Mouse (Mus musculus): ENCODE results near the gene Asdurf. TPM values are rescaled to one million over a fixed set of nuclear protein-coding genes. Genes with fewer than 3 reads are reported as not detected.
"Not testable (repeated sequence)": the region's sequence is repeated elsewhere in the genome, so short reads cannot be mapped to it uniquely, and the experiment has no call there.

Asdurf gene
- 15.4 TPM in 1 of 2 replicates, not detected in the other for polyA plus RNA-seq (2012; ENCODE audit: insufficient read depth, insufficient read length, missing spikeins)

- TF ChIP-seq POLR2A (IDR thresholded peaks at IDR 0.05; ENCODE audit: borderline replicate concordance, low read depth, low read length), result no peak
- no peak for TF ChIP-seq CTCF (IDR thresholded peaks at IDR 0.05; ENCODE audit: low read depth, low read length)
- Histone ChIP-seq H3K4me1 (ENCODE audit: control insufficient read depth, insufficient read depth, low read length) (no peaks in the 10 kb centered on the region), H3K27ac (ENCODE audit: insufficient read depth, low read depth, low read length) (peak within 1 kb of the TSS; percentile 51), H3K4me3 (ENCODE audit: insufficient read depth, low read length) (peak within 1 kb of the TSS; percentile 71)
These were observed at the start of gene Asdurf, which contains the start of the genes Gm28551 and Asnsd1 for GRCm38 (mm10) chr1:53352327-53353261. TSS of gene Asdurf (minus strand) at chr1:53352619. TSS of gene Gm28551 (minus strand) at chr1:53352667. TSS of gene Asnsd1 (minus strand) at chr1:53352752.

GRCm38 (mm10) chr1:53393936-53394760, 41.7 kb upstream of the Asdurf start:
- not testable (repeated sequence) for H3K4me1 ChIP-seq (ENCODE audit: control insufficient read depth, insufficient read depth, low read length); H3K27ac ChIP-seq (ENCODE audit: insufficient read depth, low read depth, low read length); H3K4me3 ChIP-seq (ENCODE audit: insufficient read depth, low read length)

DNA sequence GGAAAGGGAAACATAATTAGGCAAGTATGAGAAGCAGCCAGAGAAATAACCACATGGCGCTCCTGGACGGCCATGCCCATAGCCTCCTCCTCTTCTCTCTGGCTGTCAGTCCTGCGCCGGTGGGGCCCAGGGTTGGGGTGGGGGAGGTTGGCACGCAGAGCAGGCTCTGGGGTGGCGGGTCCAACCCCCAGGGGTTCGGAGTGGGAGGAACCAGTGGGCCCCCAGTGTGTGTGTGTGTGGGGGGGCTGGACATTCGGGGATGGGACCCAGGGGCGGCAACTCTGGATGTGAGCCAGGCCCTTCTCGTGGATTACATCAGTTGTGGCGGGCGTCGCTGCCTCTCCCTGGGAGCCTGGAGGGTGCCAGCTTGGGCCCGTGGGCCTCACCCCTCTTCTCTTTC, 36.3 kb upstream of the Asdurf start:
- Histone ChIP-seq H3K4me1 (ENCODE audit: control insufficient read depth, insufficient read depth, low read length) (no peaks in the 10 kb centered on the region), H3K4me3 (ENCODE audit: insufficient read depth, low read length) (no peak overlapping the region), H3K27ac (ENCODE audit: insufficient read depth, low read depth, low read length) (no peak overlapping the region)
- TF ChIP-seq CTCF (IDR thresholded peaks at IDR 0.05; ENCODE audit: low read depth, low read length), result no peak

GRCm38 (mm10) chr1:53384085-53384688, 31.8 kb upstream of the Asdurf start:
- H3K4me3 ChIP-seq (ENCODE audit: insufficient read depth, low read length), result no peak overlapping the region
- H3K27ac ChIP-seq (ENCODE audit: insufficient read depth, low read depth, low read length), result no peak overlapping the region
- TF ChIP-seq POLR2A (IDR thresholded peaks at IDR 0.05; ENCODE audit: borderline replicate concordance, low read depth, low read length), result no peak
- no peak for TF ChIP-seq CTCF (IDR thresholded peaks at IDR 0.05; ENCODE audit: low read depth, low read length)

GRCm38 (mm10) chr1:53377731-53378130, 25.3 kb upstream of the Asdurf start:
- TF ChIP-seq POLR2A (IDR thresholded peaks at IDR 0.05; ENCODE audit: borderline replicate concordance, low read depth, low read length) (no peak), CTCF (IDR thresholded peaks at IDR 0.05; ENCODE audit: low read depth, low read length) (no peak)
- H3K27ac ChIP-seq (ENCODE audit: insufficient read depth, low read depth, low read length), result no peak overlapping the region
- H3K4me1 ChIP-seq (ENCODE audit: control insufficient read depth, insufficient read depth, low read length), result no peaks in the 10 kb centered on the region
- no peak overlapping the region for H3K4me3 ChIP-seq (ENCODE audit: insufficient read depth, low read length)

More at GRCm38 (mm10) chr1:53384085-53384688, 31.8 kb upstream of the Asdurf start:
- no peaks in the 10 kb centered on the region for H3K4me1 ChIP-seq (ENCODE audit: control insufficient read depth, insufficient read depth, low read length)

GRCm38 (mm10) chr1:53375965-53376364, 23.5 kb upstream of the Asdurf start:
- H3K27ac ChIP-seq (ENCODE audit: insufficient read depth, low read depth, low read length); H3K4me1 ChIP-seq (ENCODE audit: control insufficient read depth, insufficient read depth, low read length); H3K4me3 ChIP-seq (ENCODE audit: insufficient read depth, low read length): not testable (repeated sequence)

DNA sequence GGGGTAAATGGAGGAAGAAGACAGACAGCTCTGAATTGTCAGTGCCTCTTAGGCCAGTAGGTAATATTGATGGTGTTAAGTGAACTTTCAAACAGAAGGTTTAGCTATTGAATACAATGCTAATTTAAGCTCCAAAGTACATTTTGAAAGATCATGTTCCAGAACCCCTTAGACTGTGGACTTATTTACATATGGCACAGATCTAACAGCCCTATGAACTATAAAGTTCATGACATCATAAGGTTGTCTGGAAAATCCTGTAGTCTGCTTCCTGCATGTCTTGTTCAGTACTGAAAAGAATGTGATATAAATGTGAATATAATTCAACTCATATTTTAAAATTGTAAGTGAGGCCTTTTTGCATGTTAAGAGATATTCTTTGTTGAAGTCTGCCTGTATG, 6.6 kb upstream of the Asdurf start:
- no peak overlapping the region for H3K27ac ChIP-seq (ENCODE audit: insufficient read depth, low read depth, low read length)
- no peaks in the 10 kb centered on the region for H3K4me1 ChIP-seq (ENCODE audit: control insufficient read depth, insufficient read depth, low read length)
- H3K4me3 ChIP-seq (ENCODE audit: insufficient read depth, low read length), result no peak overlapping the region
- TF ChIP-seq POLR2A (IDR thresholded peaks at IDR 0.05; ENCODE audit: borderline replicate concordance, low read depth, low read length), result no peak
- TF ChIP-seq CTCF (IDR thresholded peaks at IDR 0.05; ENCODE audit: low read depth, low read length), result no peak

- no peak for TF ChIP-seq POLR2A (IDR thresholded peaks at IDR 0.05; ENCODE audit: borderline replicate concordance, low read depth, low read length)
- no peak for TF ChIP-seq CTCF (IDR thresholded peaks at IDR 0.05; ENCODE audit: low read depth, low read length)
- no peak overlapping the region for H3K4me3 ChIP-seq (ENCODE audit: insufficient read depth, low read length)
- no peak overlapping the region for H3K27ac ChIP-seq (ENCODE audit: insufficient read depth, low read depth, low read length)
- H3K4me1 ChIP-seq (ENCODE audit: control insufficient read depth, insufficient read depth, low read length), result no peaks in the 10 kb centered on the region
These were observed 11.3 kb downstream of the Asdurf start for GRCm38 (mm10) chr1:53341071-53341470.

DNA sequence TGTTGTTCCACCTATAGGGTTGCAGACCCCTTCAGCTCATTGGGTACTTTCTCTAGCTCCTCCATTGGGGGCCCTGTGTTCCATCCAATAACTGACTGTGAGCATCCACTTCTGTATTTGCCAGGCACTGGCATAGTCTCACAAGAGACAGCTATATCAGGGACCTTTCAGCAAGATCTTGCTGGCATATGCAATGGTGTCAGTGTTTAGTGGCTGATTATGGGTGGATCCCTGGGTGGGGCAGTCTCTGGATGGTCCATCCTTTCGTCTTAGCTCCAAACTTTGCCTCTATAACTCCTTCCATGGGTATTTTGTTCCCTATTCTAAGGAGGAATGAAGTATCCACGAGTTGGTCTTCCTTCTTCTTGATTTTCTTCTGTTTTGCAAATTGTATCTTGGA, 15.0 kb downstream of the Asdurf start:
- H3K4me1 ChIP-seq (ENCODE audit: control insufficient read depth, insufficient read depth, low read length); H3K27ac ChIP-seq (ENCODE audit: insufficient read depth, low read depth, low read length); H3K4me3 ChIP-seq (ENCODE audit: insufficient read depth, low read length): not testable (repeated sequence)

GRCm38 (mm10) chr1:53335465-53335864, 17.0 kb downstream of the Asdurf start:
- TF ChIP-seq CTCF (IDR thresholded peaks at IDR 0.05; ENCODE audit: low read depth, low read length), result no peak
- no peak for TF ChIP-seq POLR2A (IDR thresholded peaks at IDR 0.05; ENCODE audit: borderline replicate concordance, low read depth, low read length)
- Histone ChIP-seq H3K4me1 (ENCODE audit: control insufficient read depth, insufficient read depth, low read length) (no peaks in the 10 kb centered on the region), H3K4me3 (ENCODE audit: insufficient read depth, low read length) (no peak overlapping the region), H3K27ac (ENCODE audit: insufficient read depth, low read depth, low read length) (no peak overlapping the region)

- H3K4me1 ChIP-seq (ENCODE audit: control insufficient read depth, insufficient read depth, low read length); H3K4me3 ChIP-seq (ENCODE audit: insufficient read depth, low read length); H3K27ac ChIP-seq (ENCODE audit: insufficient read depth, low read depth, low read length): not testable (repeated sequence)
These were observed 18.9 kb downstream of the Asdurf start for GRCm38 (mm10) chr1:53333527-53333926.

Data from bone marrow macrophage, adult 2 months (primary cell).